In genomic region chr13:91459896-91460620, GRCm38 (mm10) we compare ENCODE assay signal across 8 mouse cellular contexts. TPM values are rescaled to one million over a fixed set of nuclear protein-coding genes. Genes with fewer than 3 reads are reported as not detected.
DNase-seq lines count a peak whose midpoint lies in the region; ATAC-seq and TF ChIP-seq lines count a peak whose summit lies in the region.

TSS of gene Ssbp2 (plus strand) at chr13:91460283.

- no peak for TF ChIP-seq CTCF in small intestine, adult 2 months (IDR thresholded peaks at IDR 0.05; ENCODE audit: extremely low read depth, insufficient read length, insufficient replicate concordance, low read depth, low read length)

- H3K9me3 ChIP-seq in lung, embryonic 15.5 days: no peaks in the 10 kb centered on the region
- H3K9me3 ChIP-seq in hindbrain, embryonic 16.5 days (ENCODE audit: control insufficient read depth, low read length): no peaks in the 10 kb centered on the region
- no peaks in the 10 kb centered on the region for H3K9me3 ChIP-seq in liver, embryonic 11.5 days (ENCODE audit: control insufficient read depth, low read length)

- no peaks in the 10 kb centered on the region for H3K36me3 ChIP-seq in lung, embryonic 15.5 days
- H3K36me3 ChIP-seq in hindbrain, embryonic 16.5 days (ENCODE audit: control insufficient read depth, insufficient read depth, low read length): no peaks in the 10 kb centered on the region
- no peaks in the 10 kb centered on the region for H3K36me3 ChIP-seq in liver, embryonic 11.5 days (ENCODE audit: control insufficient read depth, insufficient read depth, low read length)
- H3K36me3 ChIP-seq in small intestine, adult 2 months (ENCODE audit: control insufficient read depth, insufficient read depth, low read length): no peaks in the 10 kb centered on the region

- 9% methylated on average over 29 of the region's 29 CpGs for WGBS in lung, embryonic 15.5 days
- 5% methylated on average over 26 of the region's 29 CpGs for WGBS in hindbrain, embryonic 16.5 days
- 10% methylated on average over 27 of the region's 29 CpGs for WGBS in liver, embryonic 11.5 days
- 11% methylated on average over 29 of the region's 29 CpGs for WGBS in small intestine, adult 2 months

- peaks cover 18% of the 10 kb centered on the region for H3K4me1 ChIP-seq in lung, embryonic 15.5 days
- H3K4me1 ChIP-seq in hindbrain, embryonic 16.5 days (ENCODE audit: control insufficient read depth, insufficient read depth, low read depth, low read length): peaks cover 16% of the 10 kb centered on the region
- peaks cover 37% of the 10 kb centered on the region for H3K4me1 ChIP-seq in liver, embryonic 11.5 days (replicated peaks; ENCODE audit: control insufficient read depth, insufficient read depth, low read length)
- H3K4me1 ChIP-seq in small intestine, adult 2 months (ENCODE audit: control insufficient read depth, insufficient read depth, insufficient read length, low read length): peaks cover 7% of the 10 kb centered on the region

- peak within 1 kb of the TSS; percentile 80 for H3K4me2 ChIP-seq in lung, embryonic 15.5 days
- peak within 1 kb of the TSS; percentile 85 for H3K4me2 ChIP-seq in hindbrain, embryonic 16.5 days (ENCODE audit: low read length)
- H3K4me2 ChIP-seq in liver, embryonic 11.5 days: peak within 1 kb of the TSS; percentile 83

- no peak; the same call in 1 of the 2 replicates for TF ChIP-seq POLR2A in small intestine, adult 2 months (IDR thresholded peaks at IDR 0.05; ENCODE audit: low read depth, low read length)

- no peak for DNase-seq in lung, adult 18-20 months
- DNase-seq in adrenal gland, postnatal 36 days: no peak
- DNase-seq in gastrocnemius, adult 8-10 months (ENCODE audit: low spot score in 2 of 2): no peak
- DNase-seq in liver, embryonic 11.5 days (ENCODE audit: low spot score): no peak
- DNase-seq in B cell, adult 2 months: no peak

- ATAC-seq in lung, embryonic 15.5 days (ENCODE audit: borderline replicate concordance, extremely low read depth, low FRiP score, low TSS enrichment): peak; percentile 66
- peak; percentile 51; the same call in 1 of the 2 replicates for ATAC-seq in hindbrain, embryonic 16.5 days
- ATAC-seq in liver, embryonic 11.5 days (replicated peaks; ENCODE audit: low FRiP score): peak; percentile 58

- H3K27me3 ChIP-seq in lung, embryonic 15.5 days: no peaks in the 10 kb centered on the region
- no peaks in the 10 kb centered on the region for H3K27me3 ChIP-seq in hindbrain, embryonic 16.5 days (replicated peaks; ENCODE audit: control insufficient read depth, insufficient read depth, low read length)
- no peaks in the 10 kb centered on the region for H3K27me3 ChIP-seq in liver, embryonic 11.5 days (replicated peaks; ENCODE audit: control insufficient read depth, insufficient read depth, low read length)
- peaks cover 12% of the 10 kb centered on the region for H3K27me3 ChIP-seq in small intestine, adult 2 months (ENCODE audit: control insufficient read depth, insufficient read depth, low read length)

- peak within 1 kb of the TSS; percentile 76 for H3K9ac ChIP-seq in lung, embryonic 15.5 days
- peak within 1 kb of the TSS; percentile 88 for H3K9ac ChIP-seq in hindbrain, embryonic 16.5 days (ENCODE audit: low read depth, low read length)
- H3K9ac ChIP-seq in liver, embryonic 11.5 days (ENCODE audit: low read depth, low read length): peak within 1 kb of the TSS; percentile 97

- peak within 1 kb of the TSS; percentile 95 for H3K27ac ChIP-seq in lung, embryonic 15.5 days
- H3K27ac ChIP-seq in hindbrain, embryonic 16.5 days (ENCODE audit: low read depth, low read length): peak within 1 kb of the TSS; percentile 97
- peak within 1 kb of the TSS; percentile 92 for H3K27ac ChIP-seq in liver, embryonic 11.5 days (ENCODE audit: low read depth, low read length)
- H3K27ac ChIP-seq in small intestine, adult 2 months (ENCODE audit: insufficient read depth, low read depth, low read length): peak within 1 kb of the TSS; percentile 70

- peak within 1 kb of the TSS; percentile 93 for H3K4me3 ChIP-seq in lung, embryonic 15.5 days
- H3K4me3 ChIP-seq in hindbrain, embryonic 16.5 days (ENCODE audit: low read length): peak within 1 kb of the TSS; percentile 96
- H3K4me3 ChIP-seq in liver, embryonic 11.5 days (ENCODE audit: low read depth, low read length): peak within 1 kb of the TSS; percentile 93
- H3K4me3 ChIP-seq in small intestine, adult 2 months (ENCODE audit: low read depth, low read length): peak within 1 kb of the TSS; percentile 75

RNA-seq across cellular contexts. Expression of gene Ssbp2, which starts in this region (rescaled TPM):
- 96.1 and 97.9 TPM in 2 replicates for polyA plus RNA-seq in lung, embryonic 15.5 days (2015; fragmentation: Nextera tagmentation; extraction: Ambion mirVana)
- total RNA-seq in adrenal gland, postnatal 36 days (2021): 10 to 100 TPM; 26.4 to 30.4 TPM
- 10 to 100 TPM; 15.5 to 21.7 (median 17.8) TPM for total RNA-seq in gastrocnemius, adult 8-10 months (2022)
- polyA plus RNA-seq in hindbrain, embryonic 16.5 days (2015; fragmentation: Nextera tagmentation; extraction: Ambion mirVana): 197 and 209 TPM in 2 replicates
- 110 and 113 TPM in 2 replicates for polyA plus RNA-seq in liver, embryonic 11.5 days (2014; fragmentation: Nextera tagmentation; extraction: Ambion mirVana)
- 3.4 and 4.2 TPM in 2 replicates for polyA plus RNA-seq in small intestine, adult 2 months (2012; rRNA removed)

Comparison
In these comparisons a context has a peak if more than half of its experiments do, and no peak if none do; other contexts are left out.
1. RNA of gene Ssbp2 (polyA plus RNA-seq): 197 to 209 TPM in hindbrain, embryonic 16.5 days, 110 to 113 TPM in liver, embryonic 11.5 days and 96.1 to 97.9 TPM in lung, embryonic 15.5 days; 3.4 to 4.2 TPM in small intestine, adult 2 months; every median in the first group is over 10 times any median in the second.
2. Peak in every context shown above with its lines, with median percentiles within 50 percentile points of each other: ATAC-seq, H3K27ac ChIP-seq, H3K4me2 ChIP-seq, H3K4me3 ChIP-seq and H3K9ac ChIP-seq.